ENCODE assay signal across 11 mouse cellular contexts in the genomic region with DNA sequence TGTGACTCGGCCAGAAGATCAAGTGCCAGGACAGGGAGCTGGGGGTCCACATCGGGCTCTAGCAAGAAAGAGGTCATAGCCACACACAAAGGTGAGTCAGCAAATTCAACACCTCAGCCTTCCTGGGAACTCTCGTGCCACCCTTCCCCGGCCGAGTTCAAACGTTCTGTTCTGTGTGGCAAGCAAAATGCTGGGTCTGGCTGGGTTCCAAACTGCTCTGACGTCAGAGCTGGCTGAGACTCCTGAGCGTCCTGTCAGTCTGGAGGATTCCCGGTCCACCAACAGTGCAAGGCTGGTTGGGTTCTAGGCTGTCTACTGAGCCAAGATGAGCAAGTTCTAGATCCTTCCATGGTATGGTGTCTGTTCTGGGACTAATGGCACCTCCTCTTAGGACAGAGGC. TPM values are rescaled to one million over a fixed set of nuclear protein-coding genes. Genes with fewer than 3 reads are reported as not detected.
A peak's percentile ranks its signal among the peaks of the same experiment; 100 is the strongest.
DNase-seq lines count a peak whose midpoint lies in the region; ATAC-seq and TF ChIP-seq lines count a peak whose summit lies in the region.
"Had no signal": no experiment of that assay in that cellular context is flagged by ENCODE, and none has a peak within 500 bp of the region (broad histone marks: within the 10 kb centered on the region; RNA-seq: fewer than 3 reads in every experiment).

No protein-coding gene starts in this region.

- H3K27ac ChIP-seq in hindbrain, postnatal 0 days = no peak overlapping the region
- H3K27ac ChIP-seq in hindbrain, embryonic 10.5 days = no peak overlapping the region
- no peak overlapping the region for H3K27ac ChIP-seq in kidney, postnatal 0 days
- peak overlapping the region; percentile 71 for H3K27ac ChIP-seq in stomach, postnatal 0 days (replicated peaks)
- H3K27ac ChIP-seq: left cerebral cortex, adult 2 months; neural tube, embryonic 12.5 days had no signal

- TF ChIP-seq CTCF in hindbrain, postnatal 0 days (IDR thresholded peaks at IDR 0.05; ENCODE audit: low read depth) = no peak
- no peak for TF ChIP-seq CTCF in kidney, postnatal 0 days (IDR thresholded peaks at IDR 0.05; ENCODE audit: low read depth)
- TF ChIP-seq CTCF in stomach, postnatal 0 days (IDR thresholded peaks at IDR 0.05; ENCODE audit: low read depth) = no peak

- DNase-seq in hindbrain, postnatal 0 days (ENCODE audit: low spot score) = peak; percentile 66
- DNase-seq in hindbrain, embryonic 10.5 days (ENCODE audit: low spot score) = no peak
- peak; percentile 48 for DNase-seq in NIH3T3 (ENCODE audit: low read depth)
- DNase-seq in cerebellum, adult 18-20 months = peak; percentile 46 to 56
- DNase-seq in kidney, postnatal 0 days (ENCODE audit: low spot score) = peak; percentile 24
- DNase-seq in stomach, postnatal 0 days (ENCODE audit: low spot score) = peak; percentile 77
- DNase-seq in spleen, postnatal 36 days (ENCODE audit: low spot score in 2 of 2) = no peak
- DNase-seq in embryo, embryonic 11 days = no peak

- no peak overlapping the region for H3K4me3 ChIP-seq in hindbrain, postnatal 0 days (ENCODE audit: low read length)
- no peak overlapping the region for H3K4me3 ChIP-seq in hindbrain, embryonic 10.5 days
- H3K4me3 ChIP-seq in kidney, postnatal 0 days (replicated peaks; ENCODE audit: low read depth, low read length) = no peak overlapping the region
- no peak overlapping the region for H3K4me3 ChIP-seq in stomach, postnatal 0 days (ENCODE audit: low read depth, low read length)
- H3K4me3 ChIP-seq: left cerebral cortex, adult 2 months; neural tube, embryonic 12.5 days had no signal

- no peak for TF ChIP-seq EP300 in stomach, postnatal 0 days (optimal IDR thresholded peaks at IDR 0.05)

- H3K4me2 ChIP-seq in hindbrain, postnatal 0 days (ENCODE audit: low read depth, low read length) = no peak overlapping the region
- no peak overlapping the region for H3K4me2 ChIP-seq in kidney, postnatal 0 days (ENCODE audit: low read length)
- H3K4me2 ChIP-seq in stomach, postnatal 0 days (replicated peaks; ENCODE audit: low read depth) = no peak overlapping the region

- H3K9me3 ChIP-seq in hindbrain, postnatal 0 days (ENCODE audit: low read length) = no peaks in the 10 kb centered on the region
- H3K9me3 ChIP-seq in hindbrain, embryonic 10.5 days = peaks cover 4% of the 10 kb centered on the region; the same call in 1 of the 2 replicates
- no peaks in the 10 kb centered on the region for H3K9me3 ChIP-seq in kidney, postnatal 0 days (replicated peaks; ENCODE audit: low read length)
- H3K9me3 ChIP-seq in stomach, postnatal 0 days (ENCODE audit: control insufficient read depth, low read length) = no peaks in the 10 kb centered on the region
- H3K9me3 ChIP-seq: neural tube, embryonic 12.5 days had no signal

- H3K4me1 ChIP-seq in hindbrain, postnatal 0 days (ENCODE audit: insufficient read depth, low read length) = no peaks in the 10 kb centered on the region; the same call in 1 of the 2 replicates
- H3K4me1 ChIP-seq in hindbrain, embryonic 10.5 days (replicated peaks) = peaks cover 16% of the 10 kb centered on the region
- peaks cover 2% of the 10 kb centered on the region for H3K4me1 ChIP-seq in kidney, postnatal 0 days (replicated peaks; ENCODE audit: insufficient read depth, low read length)
- no peaks in the 10 kb centered on the region for H3K4me1 ChIP-seq in stomach, postnatal 0 days (replicated peaks; ENCODE audit: control insufficient read depth, insufficient read depth)

- WGBS in hindbrain, postnatal 0 days = 40% methylated on average over 9 of the region's 9 CpGs
- WGBS in hindbrain, embryonic 10.5 days = 90% methylated on average over 9 of the region's 9 CpGs
- WGBS in kidney, postnatal 0 days = 36% methylated on average over 9 of the region's 9 CpGs
- 28% methylated on average over 9 of the region's 9 CpGs for WGBS in stomach, postnatal 0 days

- ATAC-seq in hindbrain, postnatal 0 days = no peak
- ATAC-seq in kidney, postnatal 0 days (replicated peaks; ENCODE audit: low FRiP score, low read depth) = peak; percentile 44; the same call in 1 of the 2 replicates
- ATAC-seq in stomach, postnatal 0 days (ENCODE audit: low FRiP score, low TSS enrichment) = peak; percentile 33

- H3K27me3 ChIP-seq in hindbrain, postnatal 0 days (ENCODE audit: insufficient read depth, low read length) = no peaks in the 10 kb centered on the region
- no peaks in the 10 kb centered on the region for H3K27me3 ChIP-seq in hindbrain, embryonic 10.5 days (ENCODE audit: insufficient read depth, poor library complexity, severe bottlenecking)
- H3K27me3 ChIP-seq in kidney, postnatal 0 days (ENCODE audit: insufficient read depth, low read length) = no peaks in the 10 kb centered on the region
- no peaks in the 10 kb centered on the region for H3K27me3 ChIP-seq in stomach, postnatal 0 days (ENCODE audit: control insufficient read depth, insufficient read depth, low read length)
- H3K27me3 ChIP-seq: neural tube, embryonic 12.5 days had no signal

- H3K9ac ChIP-seq in hindbrain, postnatal 0 days (replicated peaks; ENCODE audit: low read length) = no peak overlapping the region
- H3K9ac ChIP-seq in kidney, postnatal 0 days (ENCODE audit: low read depth, low read length) = no peak overlapping the region
- no peak overlapping the region for H3K9ac ChIP-seq in stomach, postnatal 0 days (ENCODE audit: low read length)
- H3K9ac ChIP-seq: neural tube, embryonic 12.5 days had no signal

- 0 out of 2 replicates have a peak, but pooled peaks cover 8% of the 10 kb centered on the region for H3K36me3 ChIP-seq in hindbrain, postnatal 0 days (ENCODE audit: insufficient read depth, low read length)
- peaks cover 96% of the 10 kb centered on the region for H3K36me3 ChIP-seq in hindbrain, embryonic 10.5 days
- peaks cover 32% of the 10 kb centered on the region for H3K36me3 ChIP-seq in kidney, postnatal 0 days (ENCODE audit: insufficient read depth, low read length)
- peaks cover 8% of the 10 kb centered on the region; the same call in 1 of the 2 replicates for H3K36me3 ChIP-seq in stomach, postnatal 0 days (ENCODE audit: control insufficient read depth, insufficient read depth, low read length)

RNA-seq across cellular contexts. Expression of gene Kctd15, which starts 9.5 kb away (rescaled TPM):
- total RNA-seq in hindbrain, postnatal 0 days (2014; rRNA removed) = 58.7 and 59.7 TPM in 2 replicates
- polyA plus RNA-seq in hindbrain, postnatal 0 days (2015; fragmentation: Nextera tagmentation; extraction: Ambion mirVana) = 12.6 and 13.2 TPM in 2 replicates
- polyA plus RNA-seq in hindbrain, embryonic 10.5 days (2016; fragmentation: Nextera tagmentation; extraction: Ambion mirVana) = 43.3 and 45.0 TPM in 2 replicates
- polyA plus RNA-seq in kidney, postnatal 0 days (2015; fragmentation: Nextera tagmentation; extraction: Ambion mirVana) = 24.7 and 26.8 TPM in 2 replicates
- polyA plus RNA-seq in stomach, postnatal 0 days (2015; fragmentation: Nextera tagmentation; extraction: Ambion mirVana) = 17.5 and 17.9 TPM in 2 replicates
- total RNA-seq: MEL had no signal

Comparison
In these comparisons a context has a peak if more than half of its experiments do, and no peak if none do; other contexts are left out.
1. DNase-seq: peak in hindbrain, postnatal 0 days (single experiment), NIH3T3 (single experiment), cerebellum, adult 18-20 months (2 of 2), kidney, postnatal 0 days (single experiment) and stomach, postnatal 0 days (single experiment); none in hindbrain, embryonic 10.5 days (single experiment), spleen, postnatal 36 days (0 of 2) and embryo, embryonic 11 days (single experiment).